Mouse (Mus musculus) gastrocnemius, adult 8-10 months (tissue): ENCODE data around the gene Csrnp1. TPM values are rescaled to one million over a fixed set of nuclear protein-coding genes. Genes with fewer than 3 reads are reported as not detected.
"Not testable (repeated sequence)": the region's sequence is repeated elsewhere in the genome, so short reads cannot be mapped to it uniquely, and the experiment has no call there.

ENCODE experiments used
- DNase-seq, 2 experiments: peaks; one replicate each; pipeline ENCODE4 v3.0.0; 2022; ENCODE audit warnings: low spot score in 2 of 2
- total RNA-seq, 4 experiments: library from RNA; stranded (reverse); gene quantifications; 2 replicates each; pipeline ENCODE4 v1.2.4; 2022

The Csrnp1 gene
- 10 to 100 TPM in 1 of 4 experiments, 1 to 10 TPM in 3; 3.6 to 10.2 (median 5.9) TPM for total RNA-seq

DNA sequence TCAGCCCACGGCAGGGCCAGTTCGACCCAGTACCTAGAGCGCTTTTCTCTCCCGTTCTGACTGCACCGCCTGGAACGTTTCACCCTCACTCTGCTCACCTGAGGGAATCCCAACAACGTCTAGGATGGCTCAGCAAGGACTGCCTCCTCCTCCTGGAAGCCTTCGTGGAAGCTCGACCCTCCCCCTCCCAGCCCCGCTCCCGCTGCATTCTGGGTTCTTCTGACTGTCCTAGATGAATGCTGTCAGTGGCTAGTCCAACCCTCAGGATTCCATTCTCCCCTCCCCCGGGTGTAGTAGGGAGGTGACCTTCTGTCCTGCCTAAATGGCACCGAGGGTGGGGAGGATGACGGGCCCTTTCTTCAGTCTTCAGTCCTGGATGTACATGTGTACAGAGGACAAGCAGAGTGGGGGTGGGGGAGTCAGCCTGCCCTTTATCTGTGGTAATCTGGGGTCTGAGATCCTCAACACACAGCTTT, at the start of gene Csrnp1:
Gene Csrnp1 (minus strand): TSS at position 123 of the 476 bp plus-strand sequence.
- DNase-seq, result no peak

DNA sequence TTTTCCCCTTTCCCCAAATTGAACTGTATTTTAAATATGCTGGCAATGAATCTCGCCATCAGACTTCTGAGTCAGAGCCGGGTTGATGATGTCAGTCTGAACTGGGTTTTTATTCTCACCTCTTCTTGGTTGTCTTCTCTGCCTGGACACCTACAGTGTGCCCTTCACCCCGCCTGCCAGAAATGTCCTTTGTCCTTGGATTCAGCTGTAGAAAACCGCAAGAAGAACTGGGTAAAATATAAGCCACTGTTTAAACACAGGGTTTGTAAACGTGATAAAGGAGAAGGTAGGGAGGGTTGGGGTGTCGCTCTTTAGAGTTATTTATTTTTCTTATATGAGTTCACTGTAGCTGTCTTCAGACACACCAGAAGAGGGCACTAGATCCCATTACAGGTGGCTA, 48.3 kb upstream of the Csrnp1 start:
- no peak for DNase-seq

DNA sequence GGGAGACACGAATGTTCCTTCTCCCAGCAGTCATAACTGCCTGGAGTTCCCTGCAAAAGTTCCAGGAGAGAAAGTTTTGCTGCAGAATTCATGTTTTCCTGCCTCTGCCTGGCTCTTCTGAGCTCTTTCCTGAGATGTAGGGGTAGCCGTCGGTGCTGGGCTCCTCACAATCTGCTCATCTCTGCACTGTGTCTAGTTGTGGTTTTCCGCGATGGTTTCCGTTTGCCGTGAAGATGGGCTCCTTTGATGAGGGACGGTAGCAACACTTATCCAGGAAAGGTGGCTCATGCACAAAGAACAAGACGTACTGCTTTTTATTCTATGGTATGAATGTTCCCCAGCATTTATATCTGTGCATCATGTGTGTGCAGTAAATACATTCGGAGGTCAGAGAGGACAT, 46.0 kb upstream of the Csrnp1 start:
- DNase-seq, result no peak

DNA sequence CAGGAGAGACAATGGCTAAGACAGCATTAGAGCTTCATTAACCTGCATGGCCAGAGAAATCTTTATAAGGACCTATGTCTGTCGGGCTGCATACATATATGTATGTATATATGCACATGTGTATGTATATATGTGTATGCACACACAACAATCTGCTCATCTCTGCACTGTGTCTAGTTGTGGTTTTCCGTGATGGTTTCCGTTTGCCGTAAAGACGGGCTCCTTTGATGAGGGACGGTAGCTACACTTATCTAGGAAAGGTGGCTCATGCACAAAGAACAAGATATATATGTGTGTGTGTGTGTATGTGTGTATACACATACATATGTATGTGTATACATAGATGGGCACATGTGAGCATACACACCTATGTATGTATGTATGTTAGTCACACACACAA, 45.4 kb upstream of the Csrnp1 start:
- DNase-seq, result no peak

DNA sequence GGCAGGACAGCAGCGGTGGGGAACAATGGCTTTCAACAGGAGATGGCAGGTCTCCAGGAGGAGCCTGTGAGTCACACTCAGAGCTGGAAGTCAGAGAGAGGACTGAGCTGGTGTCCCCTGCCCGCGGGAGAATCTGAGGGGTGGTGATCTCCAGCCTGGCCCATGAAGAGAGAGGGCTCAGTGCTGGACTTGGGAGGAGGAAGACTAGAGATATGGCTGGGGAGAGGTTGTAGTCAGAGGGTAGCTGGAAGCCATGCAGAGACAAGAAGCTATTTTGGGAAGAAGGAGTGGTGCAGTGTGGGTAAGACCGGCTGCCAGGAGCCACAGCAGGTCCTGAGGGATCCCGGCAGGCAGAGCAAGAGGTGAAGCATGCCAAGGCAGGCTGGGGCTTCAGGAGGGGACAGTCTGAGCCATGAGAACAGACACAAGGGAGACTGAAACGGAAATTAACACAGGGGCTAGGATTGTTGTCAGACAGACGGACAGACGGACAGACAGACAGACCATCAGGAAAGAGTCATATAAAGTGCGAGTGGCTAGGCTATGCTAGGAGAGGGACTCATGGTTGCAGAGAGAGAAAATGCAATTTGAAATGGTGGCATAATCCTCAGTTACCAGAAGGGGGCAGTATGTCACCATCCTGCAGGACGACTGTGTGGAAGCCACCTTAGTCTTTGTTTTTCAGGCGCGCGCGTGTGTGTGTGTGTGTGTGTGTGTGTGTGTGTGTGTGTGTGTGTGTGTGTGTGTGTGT, 43.1 kb upstream of the Csrnp1 start:
- peak; percentile 53 to 67 for DNase-seq

DNA sequence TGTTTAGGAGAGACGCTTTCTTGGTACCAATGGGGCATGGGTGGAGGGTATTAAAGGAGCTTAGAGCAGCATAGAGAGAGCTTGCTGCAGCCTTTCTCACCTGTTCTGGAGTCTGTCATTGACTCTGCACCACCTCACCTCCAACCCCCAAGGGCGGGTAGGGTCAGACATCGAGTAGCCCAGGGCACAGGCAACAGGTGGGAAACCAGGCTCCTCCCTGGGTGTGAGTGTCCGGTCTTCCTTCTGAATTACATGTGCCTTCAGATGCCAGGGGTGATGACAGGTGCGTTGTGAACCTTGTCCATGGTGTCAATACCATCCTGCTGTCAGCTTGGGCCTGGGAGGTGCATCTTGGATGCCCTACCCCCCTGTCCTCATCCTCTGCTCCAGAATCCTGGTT, 40.2 kb upstream of the Csrnp1 start:
- DNase-seq, result no peak

DNA sequence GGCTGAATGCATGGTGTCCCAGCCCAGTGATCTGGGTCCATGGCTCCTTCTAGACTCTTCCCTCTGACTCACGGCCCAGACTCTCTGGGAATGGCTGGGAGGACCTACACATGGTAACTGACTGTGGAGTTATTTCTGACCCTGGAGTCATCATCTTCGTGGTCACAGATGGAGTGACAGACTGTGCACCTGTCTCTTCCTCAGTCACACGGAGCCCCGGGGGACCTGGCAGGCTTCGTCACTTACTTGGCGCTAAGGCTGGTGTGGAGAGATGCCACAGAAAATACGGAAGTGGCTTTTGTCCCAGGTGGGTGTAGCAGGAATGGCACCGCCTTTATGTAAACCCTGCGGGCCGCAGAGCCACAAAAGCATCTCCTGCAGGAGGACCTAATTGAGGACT, 39.7 kb upstream of the Csrnp1 start:
- peak; percentile 71 to 74 for DNase-seq

DNA sequence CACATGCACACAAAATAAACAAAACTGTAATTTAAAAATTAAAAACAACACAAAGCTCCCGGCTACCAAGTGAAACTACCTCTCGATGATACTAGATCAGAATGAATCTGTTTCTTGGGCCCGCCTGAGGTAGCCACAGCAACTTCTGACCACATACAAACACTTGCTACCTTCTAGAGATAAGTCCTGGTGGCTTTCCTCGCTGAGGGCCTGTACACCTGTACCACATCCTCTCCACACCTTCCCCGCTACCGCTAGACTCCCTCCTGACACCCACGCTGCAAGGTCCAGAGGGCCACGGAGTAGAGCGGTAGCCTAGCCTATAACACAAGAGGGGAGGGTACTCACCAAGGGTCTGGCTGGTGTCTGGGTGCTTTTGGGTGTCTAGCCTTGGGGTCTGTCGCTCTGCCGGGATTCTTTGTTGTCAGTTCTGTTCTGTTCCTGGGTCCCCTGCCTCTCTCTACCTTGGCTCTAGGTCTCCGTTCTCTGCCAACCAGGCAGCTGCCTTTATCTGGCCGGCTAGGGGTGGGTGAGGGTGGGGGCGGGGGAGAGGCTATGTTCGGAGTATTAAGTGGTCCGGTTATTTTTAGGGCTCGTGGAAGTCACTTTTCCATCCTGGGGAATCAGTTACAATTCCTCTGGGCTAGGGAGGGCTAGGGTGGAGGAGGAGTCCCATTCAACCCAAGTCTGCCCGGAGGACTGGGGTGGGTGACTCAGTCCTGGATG, 38.8 kb upstream of the Csrnp1 start, which contains the start of gene Xirp1:
Gene Xirp1 (minus strand): TSS at position 513 of the 726 bp plus-strand sequence.
- DNase-seq, result peak in 1 of 2 experiments; percentile 32

DNA sequence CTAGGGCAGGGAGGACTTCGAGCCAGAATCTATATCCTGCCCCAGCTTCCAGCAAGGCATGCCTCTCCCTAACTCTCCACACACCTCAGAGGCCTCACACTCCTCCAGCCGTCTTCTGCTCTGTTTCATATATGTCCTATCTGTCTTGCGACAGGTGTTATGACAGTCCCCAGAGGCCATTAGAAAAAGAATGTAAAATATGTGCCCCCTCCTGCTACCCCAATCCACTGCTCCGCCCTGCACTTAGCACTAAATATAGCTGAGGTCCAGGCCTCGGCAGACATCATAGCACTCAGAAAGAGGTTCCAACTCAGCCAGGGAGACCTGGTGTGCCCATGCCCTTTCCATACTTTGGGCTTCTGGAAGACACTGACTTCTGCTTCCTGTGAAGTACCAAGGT, 36.7 kb upstream of the Csrnp1 start:
- DNase-seq, result no peak

DNA sequence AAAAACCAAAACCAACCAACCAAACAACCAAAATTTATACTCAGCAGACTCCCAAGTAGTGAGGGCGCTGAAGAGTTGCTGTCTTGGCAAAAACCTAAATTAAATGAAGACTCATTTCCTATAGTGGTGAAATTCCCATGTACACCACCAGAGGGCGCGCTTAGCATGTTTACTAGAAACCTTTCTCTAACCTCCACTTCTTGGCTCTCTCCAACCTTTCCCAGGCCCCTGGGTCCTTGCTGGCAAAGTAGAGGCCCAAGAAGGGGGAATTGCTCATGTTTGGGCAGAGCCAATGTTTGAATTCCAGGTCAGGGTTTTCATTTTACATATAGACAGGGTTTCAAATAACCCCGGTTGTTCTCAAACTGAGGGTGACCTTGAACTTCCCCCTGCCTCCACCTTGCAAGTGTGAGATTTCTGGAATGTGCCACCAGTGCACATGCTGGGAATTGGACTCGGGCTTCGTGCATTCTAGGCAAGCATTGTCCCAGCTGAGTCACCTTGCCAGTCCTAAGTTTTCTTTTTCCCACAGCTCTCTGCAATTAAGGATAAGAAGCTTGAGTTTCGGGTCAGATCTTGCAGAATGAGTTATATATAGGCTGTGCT, 35.9 kb upstream of the Csrnp1 start:
- DNase-seq, result peak; percentile 70 to 71

DNA sequence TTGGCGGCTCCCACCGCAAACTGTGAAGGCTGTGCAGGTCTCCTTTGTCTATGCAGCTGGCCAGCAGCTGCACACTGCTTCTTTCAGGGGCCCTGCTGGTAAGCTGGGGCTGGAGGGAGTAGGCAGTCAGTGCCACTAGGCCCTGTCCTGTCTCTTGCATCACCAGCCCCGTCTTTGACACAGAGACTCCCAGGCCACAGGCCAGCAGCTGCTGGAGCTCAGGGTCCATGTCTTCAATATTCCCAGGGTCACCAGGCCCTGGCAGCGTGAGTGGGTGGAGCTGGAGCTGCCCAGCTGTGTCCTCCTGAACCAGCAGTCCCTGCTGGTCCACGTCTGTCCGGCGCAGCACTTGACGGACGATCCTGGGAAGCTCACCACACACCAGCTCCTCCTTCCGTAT, 32.5 kb upstream of the Csrnp1 start:
- DNase-seq, result no peak

DNA sequence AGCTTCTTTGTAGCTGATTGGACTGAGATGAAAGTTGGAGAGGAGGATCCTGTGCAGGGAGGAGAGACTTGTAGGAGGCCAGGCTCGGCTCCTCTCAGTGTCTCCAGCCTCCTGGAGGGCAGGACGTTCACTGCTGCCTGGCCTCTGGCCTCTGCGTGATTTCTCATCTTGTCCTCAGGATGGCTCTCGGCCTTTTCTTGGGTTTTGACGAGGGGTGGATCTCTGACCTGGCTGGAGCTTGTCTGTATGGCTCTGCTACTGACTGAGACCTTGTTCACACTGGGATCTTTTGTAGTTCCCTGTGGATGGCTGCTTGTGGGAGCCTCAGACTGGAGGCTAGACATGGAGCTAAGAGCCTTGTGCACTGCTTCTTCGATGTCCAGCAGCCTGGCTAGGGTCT, 30.4 kb upstream of the Csrnp1 start:
- no peak for DNase-seq

DNA sequence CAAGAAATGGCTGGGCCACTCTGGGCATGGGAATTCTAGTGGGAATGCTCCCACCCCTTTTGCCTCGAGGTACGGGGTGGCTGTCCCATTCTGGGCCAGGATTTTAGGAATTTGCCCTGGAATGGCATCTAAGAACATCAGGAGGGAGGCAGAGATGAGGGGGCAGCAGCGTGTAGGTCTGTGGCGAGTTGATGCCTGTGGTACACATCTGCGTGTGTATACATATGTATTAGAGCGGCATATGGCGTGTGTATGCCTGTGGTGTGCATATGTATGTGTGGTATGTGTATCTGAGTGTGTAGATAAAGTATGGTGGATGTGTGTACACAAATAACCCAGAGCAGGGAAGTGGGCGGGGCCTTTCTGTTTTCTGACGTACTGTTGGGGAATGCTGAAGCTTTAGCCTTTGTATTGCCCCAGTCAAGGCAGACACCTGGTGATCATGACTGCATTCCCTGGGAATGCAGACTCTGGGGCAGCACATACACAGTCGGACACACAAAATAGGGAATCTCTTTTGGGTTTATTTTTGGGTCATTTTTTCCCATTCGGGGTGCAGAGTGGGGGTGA, 28.9 kb upstream of the Csrnp1 start:
- no peak for DNase-seq

DNA sequence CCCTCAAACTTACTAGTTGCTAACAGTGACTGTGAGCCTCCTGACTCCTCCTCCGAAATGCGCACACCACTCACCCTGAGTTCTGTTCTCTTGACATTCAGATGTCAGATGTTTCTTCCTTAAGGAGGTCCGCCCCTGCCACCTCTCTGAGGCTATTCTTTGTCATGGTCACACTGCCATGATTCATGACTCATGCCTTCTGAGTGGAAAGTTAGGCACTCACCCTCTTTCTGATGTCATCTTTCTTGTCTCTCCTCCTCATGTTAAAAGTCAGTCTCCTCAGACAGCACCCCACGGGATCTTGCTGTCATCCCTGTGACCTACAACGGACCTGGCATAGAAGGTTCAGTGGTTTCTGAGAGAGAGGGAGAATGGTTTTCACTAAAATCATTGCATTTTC, 28.3 kb upstream of the Csrnp1 start:
- DNase-seq, result no peak

DNA sequence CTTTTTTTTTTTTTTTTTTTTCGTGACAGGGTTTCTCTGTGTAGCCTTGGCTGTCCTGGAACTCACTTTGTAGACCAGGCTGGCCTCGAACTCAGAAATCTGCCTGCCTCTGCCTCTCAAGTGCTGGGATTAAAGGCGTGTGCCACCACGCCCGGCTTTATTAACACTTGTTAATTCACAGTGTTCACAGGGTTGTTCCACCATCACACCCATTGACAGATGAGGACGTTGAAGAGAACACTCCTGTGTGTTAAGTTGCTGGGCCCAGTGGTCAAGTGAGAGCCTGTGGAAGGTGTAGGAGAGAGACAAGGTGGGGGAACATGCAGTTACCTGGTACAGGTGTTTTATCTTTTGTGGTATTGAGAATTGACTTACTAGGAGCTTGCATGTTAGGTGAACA, 27.7 kb upstream of the Csrnp1 start:
- not testable (repeated sequence) for DNase-seq

DNA sequence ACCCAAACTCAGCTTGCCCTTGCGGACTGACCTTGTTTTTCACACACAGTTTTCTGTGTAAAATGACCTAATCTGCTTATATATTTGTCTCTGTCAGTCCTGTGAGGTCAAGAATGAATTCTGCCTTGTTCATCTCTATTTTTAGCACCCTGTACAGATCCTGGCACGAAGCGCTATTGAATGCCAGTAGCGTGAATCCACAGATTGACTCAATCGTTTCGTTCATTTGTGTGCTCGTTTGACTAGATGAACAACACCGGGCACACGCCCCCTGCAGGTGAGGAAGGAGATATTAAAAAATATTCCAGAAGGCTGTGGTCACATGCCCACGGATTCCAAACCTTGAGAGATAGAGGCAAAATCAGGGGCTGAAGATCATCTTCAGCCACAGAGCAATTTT, 27.1 kb upstream of the Csrnp1 start:
- peak; percentile 42 to 56 for DNase-seq

DNA sequence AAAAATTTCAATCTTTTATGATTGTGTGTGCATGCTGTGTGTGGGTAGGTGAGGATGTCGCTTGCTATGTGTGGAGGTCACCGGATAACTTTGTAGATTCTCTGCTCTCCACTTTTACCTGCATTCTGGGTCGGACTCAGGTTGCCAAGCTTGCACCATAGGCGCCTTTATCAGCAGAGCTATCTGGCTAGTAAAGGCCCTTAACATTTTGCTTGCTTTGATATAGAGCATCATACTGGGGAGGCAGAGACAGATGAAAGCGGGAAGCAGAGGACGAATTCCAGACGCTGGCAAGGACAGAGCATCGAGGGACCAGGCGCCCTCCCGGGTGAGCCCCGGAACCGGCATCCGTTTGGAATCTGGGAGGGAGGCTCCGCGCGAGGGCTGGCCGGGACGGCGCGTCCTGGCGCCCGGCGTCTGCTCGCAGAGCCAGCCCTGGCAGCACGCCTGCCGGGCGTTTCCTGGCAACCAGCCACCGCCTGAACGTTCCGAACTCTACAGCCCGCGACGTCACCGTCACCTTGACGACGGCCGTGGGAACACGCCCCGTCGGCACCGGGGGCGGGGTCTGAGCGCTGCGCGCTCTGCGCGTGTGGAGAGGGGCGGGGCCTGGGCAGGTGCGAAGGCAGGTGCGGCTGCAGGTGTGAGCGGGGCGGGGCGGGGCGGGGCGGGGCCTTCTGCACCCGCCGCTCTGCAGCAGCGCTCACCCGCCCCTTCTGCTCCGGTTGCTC, 26.5 kb upstream of the Csrnp1 start:
- peak; percentile 96 to 97 for DNase-seq

DNA sequence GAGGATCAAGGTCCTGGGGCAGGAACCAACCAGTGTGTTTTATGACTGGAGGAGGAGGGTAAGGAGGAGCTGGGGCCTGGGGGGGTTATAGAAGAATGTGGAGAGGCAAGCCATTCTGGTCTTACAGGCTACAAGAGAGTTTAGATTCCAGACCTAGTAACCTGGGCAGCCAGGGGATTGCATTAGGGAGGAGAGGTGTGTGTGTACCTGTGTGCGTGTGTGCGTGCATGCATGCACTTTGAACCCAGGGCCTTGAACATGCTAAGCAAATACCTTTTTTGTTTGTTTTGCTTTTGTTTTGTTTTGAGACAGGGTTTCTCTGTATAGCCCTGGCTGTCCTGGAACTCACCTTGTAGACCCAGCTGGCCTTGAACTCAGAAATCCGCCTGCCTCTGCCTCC, 25.4 kb upstream of the Csrnp1 start:
- no peak for DNase-seq

DNA sequence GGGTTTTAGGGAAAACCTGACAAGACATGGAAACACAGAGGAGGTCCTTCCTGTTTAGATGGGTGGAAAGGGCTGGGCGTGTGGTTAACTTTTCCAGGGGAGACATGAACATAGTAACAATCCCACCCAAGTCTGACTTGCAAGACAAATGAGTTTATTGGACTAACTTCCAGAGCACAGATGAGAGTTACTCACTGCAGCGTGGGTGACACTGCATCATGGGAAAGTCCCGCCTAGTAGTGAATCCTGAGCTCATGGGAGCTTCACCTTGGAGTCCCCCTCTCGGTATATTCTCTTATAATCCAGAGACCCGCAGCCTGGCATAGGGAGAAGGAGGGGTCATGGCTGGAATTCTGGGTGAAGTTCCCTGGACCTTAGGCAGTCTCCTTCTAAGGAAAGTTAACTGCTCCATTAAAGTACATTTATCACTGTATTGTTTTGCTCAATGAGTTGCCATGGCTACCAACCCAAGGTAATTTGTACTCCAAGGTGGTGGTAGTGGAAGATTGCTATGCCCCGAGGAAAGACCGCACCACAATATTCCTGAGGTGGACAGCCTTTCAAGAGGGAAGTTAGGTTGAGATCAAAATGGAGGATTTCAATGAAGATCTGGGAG, 24.9 kb upstream of the Csrnp1 start:
- DNase-seq, result no peak

DNA sequence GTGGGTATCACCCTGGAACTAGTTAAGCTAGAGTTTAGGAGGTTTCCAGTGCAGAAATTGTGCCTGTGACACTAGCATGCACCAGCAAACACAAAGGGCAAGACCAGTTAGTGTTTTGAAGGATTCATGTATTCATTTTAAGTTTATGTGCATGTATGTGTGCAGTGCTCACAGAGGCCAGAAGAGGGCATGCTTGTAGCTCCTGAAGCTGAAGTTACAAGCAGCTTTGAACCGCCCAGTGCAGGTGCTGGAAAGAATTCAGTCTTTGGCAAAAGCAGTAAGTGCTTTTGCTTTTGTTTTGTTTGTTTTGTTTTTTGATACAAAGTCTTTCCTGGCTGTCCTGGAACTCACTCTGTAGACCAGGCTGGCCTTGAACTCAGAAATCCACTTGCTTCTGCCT, 23.4 kb upstream of the Csrnp1 start:
- DNase-seq, result no peak

DNA sequence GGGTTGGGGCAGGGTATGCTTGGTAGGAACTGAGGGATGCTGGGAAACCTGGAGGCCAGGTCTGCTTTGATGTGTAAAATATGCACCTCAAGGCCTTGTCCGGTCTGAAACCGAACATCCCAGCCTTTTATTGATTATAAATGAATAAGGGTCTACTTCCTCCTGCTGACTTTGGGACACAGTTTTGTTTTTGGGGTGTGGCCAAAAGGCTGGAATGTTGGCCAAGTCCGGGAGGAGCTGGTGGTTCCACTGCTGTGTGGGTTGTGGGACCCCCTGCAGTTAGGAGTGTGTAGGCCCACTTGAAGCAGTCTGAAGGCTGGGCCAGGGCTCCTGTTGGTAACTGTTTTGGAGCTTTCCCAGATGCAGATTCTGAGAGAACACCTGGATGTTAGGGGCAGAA, 21.5 kb upstream of the Csrnp1 start:
- DNase-seq, result no peak
